Mouse (Mus musculus) layer of hippocampus, postnatal 36 days (tissue): ENCODE results near the gene Gm281. TPM values are rescaled to one million over a fixed set of nuclear protein-coding genes. Genes with fewer than 3 reads are reported as not detected.
"Not testable (repeated sequence)": the region's sequence is repeated elsewhere in the genome, so short reads cannot be mapped to it uniquely, and the experiment has no call there.

Experiments
- DNase-seq, 2 experiments: peaks; one replicate each; pipeline ENCODE4 v3.0.0; 2022
- total RNA-seq, 2 experiments: library from RNA; stranded (reverse); gene quantifications; 2 replicates each; pipeline ENCODE4 v1.2.3; 2021

The Gm281 gene
- not detected for total RNA-seq

GRCm38 (mm10) chr14:13914387-13915082 is at the start of gene Gm281:
Gene Gm281 (minus strand): TSS chr14:13914478.
- no peak for DNase-seq

- DNase-seq, result no peak
Observed at GRCm38 (mm10) chr14:13963527-13963926, 49.2 kb upstream of the Gm281 start.

- DNase-seq, result no peak
Observed at GRCm38 (mm10) chr14:13962476-13962875, 48.2 kb upstream of the Gm281 start.

- peak; percentile 23 to 28 for DNase-seq
Observed at GRCm38 (mm10) chr14:13961401-13962112, 47.3 kb upstream of the Gm281 start, which contains the start of the genes Atxn7 and Thoc7. Gene Atxn7 (plus strand): TSS chr14:13961440. Gene Thoc7 (minus strand): TSS chr14:13961852.

GRCm38 (mm10) chr14:13960482-13961325 is 46.4 kb upstream of the Gm281 start:
- DNase-seq, result peak; percentile 47 to 58

- no peak for DNase-seq
Observed at GRCm38 (mm10) chr14:13960079-13960478, 45.8 kb upstream of the Gm281 start.

- DNase-seq, result not testable (repeated sequence)
Observed at GRCm38 (mm10) chr14:13952151-13952550, 37.9 kb upstream of the Gm281 start.

- DNase-seq, result no peak
Observed at GRCm38 (mm10) chr14:13950401-13950800, 36.1 kb upstream of the Gm281 start.

- DNase-seq, result no peak
Observed at GRCm38 (mm10) chr14:13948345-13948744, 34.1 kb upstream of the Gm281 start.

GRCm38 (mm10) chr14:13944686-13945085 is 30.4 kb upstream of the Gm281 start:
- DNase-seq, result no peak

- no peak for DNase-seq
Observed at GRCm38 (mm10) chr14:13934052-13934371, 19.7 kb upstream of the Gm281 start.

GRCm38 (mm10) chr14:13933290-13934051 is 19.2 kb upstream of the Gm281 start:
- DNase-seq, result no peak

GRCm38 (mm10) chr14:13917630-13918029 is 3.4 kb upstream of the Gm281 start:
- DNase-seq, result peak; percentile 20 to 43

GRCm38 (mm10) chr14:13917208-13917607 is 2.9 kb upstream of the Gm281 start:
- DNase-seq, result no peak

- DNase-seq, result no peak
Observed at GRCm38 (mm10) chr14:13915207-13915606, 929 bp upstream of the Gm281 start.

GRCm38 (mm10) chr14:13910148-13910547 is 4.1 kb downstream of the Gm281 start:
- DNase-seq, result no peak

GRCm38 (mm10) chr14:13907145-13907544 is 7.1 kb downstream of the Gm281 start:
- no peak for DNase-seq

- no peak for DNase-seq
Observed at GRCm38 (mm10) chr14:13906461-13906860, 7.8 kb downstream of the Gm281 start.

GRCm38 (mm10) chr14:13901611-13902067 is 12.6 kb downstream of the Gm281 start:
- DNase-seq, result peak; percentile 13 to 50

GRCm38 (mm10) chr14:13895198-13895597 is 19.1 kb downstream of the Gm281 start:
- no peak for DNase-seq

GRCm38 (mm10) chr14:13893748-13894147 is 20.5 kb downstream of the Gm281 start:
- DNase-seq, result no peak

GRCm38 (mm10) chr14:13861416-13861815 is 52.9 kb downstream of the Gm281 start:
- no peak for DNase-seq
